Mouse (Mus musculus): ENCODE results near the gene Proser2.

DNA sequence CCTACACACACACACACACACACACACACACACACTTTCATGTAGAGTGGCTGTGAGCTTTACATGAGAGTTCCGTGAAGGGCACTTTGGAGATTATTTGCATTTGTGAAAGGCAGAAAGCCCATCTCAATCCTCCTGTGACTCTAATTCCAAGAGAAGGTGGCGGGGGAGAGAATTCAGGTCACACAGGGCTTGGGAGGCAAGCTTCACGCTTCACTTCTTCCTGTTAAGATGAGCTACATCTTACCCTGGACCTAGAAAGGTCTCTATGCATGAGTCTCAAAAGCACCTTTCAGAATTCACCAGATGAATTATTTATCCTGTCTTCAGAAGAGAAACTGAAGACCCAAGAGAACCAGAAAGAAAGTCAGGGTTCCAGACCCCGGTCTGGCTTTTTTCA, 16.2 kb upstream of the Proser2 start:
- no peak for TF ChIP-seq CTCF (IDR thresholded peaks at IDR 0.05; ENCODE audit: low read depth)
- TF ChIP-seq EP300 (optimal IDR thresholded peaks at IDR 0.05), result no peak

Data from stomach, postnatal 0 days (tissue).